Mouse (Mus musculus) G1E (cell line): ENCODE data around the gene Med13l.

ENCODE experiments used
- CTCF ChIP-seq: IDR thresholded peaks from 2 replicates; pipeline ENCODE4 v1.5.1; 2012; ENCODE audit warnings: low read depth, low read length, inconsistent platforms, mixed read lengths
- GATA1 ChIP-seq: IDR thresholded peaks from 2 replicates; pipeline ENCODE4 v1.6.1; 2012; ENCODE audit warnings: borderline replicate concordance, low read length, inconsistent platforms, mixed read lengths
- GATA2 ChIP-seq: IDR thresholded peaks from 2 replicates; pipeline ENCODE4 v1.6.1; 2012; ENCODE audit warnings: low read depth, low read length, inconsistent platforms, borderline replicate concordance
- POLR2AphosphoS5 ChIP-seq: IDR thresholded peaks from 2 replicates; pipeline ENCODE4 v1.6.1; 2012; ENCODE audit warnings: low read depth, low read length, inconsistent platforms; ENCODE audit not compliant: insufficient replicate concordance
- TAL1 ChIP-seq: conservative IDR thresholded peaks from 2 replicates; pipeline ENCODE4 v1.6.1; 2012; ENCODE audit warnings: low read depth, low read length, inconsistent platforms, mixed read lengths

DNA sequence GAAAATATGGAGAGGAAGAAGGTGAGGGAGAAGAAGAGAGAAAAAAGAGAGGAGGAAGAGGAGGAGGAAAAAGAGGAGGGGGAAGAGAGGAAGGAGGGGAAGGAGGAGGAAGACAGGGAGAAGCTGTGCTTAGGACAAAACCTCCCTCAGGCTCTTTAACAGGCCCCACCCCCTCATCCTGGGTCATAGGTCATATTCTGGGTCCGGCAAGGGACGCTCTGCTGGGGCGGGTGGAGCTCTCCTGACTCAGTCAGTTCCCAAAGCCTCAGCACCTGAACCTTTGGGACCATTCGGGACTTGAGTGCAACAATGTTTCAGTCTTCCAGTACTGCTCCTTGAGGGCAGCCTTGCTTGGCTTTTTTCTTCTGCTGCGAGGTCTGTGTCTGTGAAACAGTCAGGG lies 241.1 kb downstream of the Med13l start:
- TF ChIP-seq CTCF: no peak
- no peak for TF ChIP-seq TAL1
- TF ChIP-seq GATA2: no peak
- TF ChIP-seq GATA1: no peak
- TF ChIP-seq POLR2AphosphoS5: no peak
